Mouse (Mus musculus): ENCODE results near the gene Zfhx3. TPM values are rescaled to one million over a fixed set of nuclear protein-coding genes. Genes with fewer than 3 reads are reported as not detected.

Gene Zfhx3
- polyA plus RNA-seq, 1 experiment from 2014 or later = 7.4 TPM

DNA sequence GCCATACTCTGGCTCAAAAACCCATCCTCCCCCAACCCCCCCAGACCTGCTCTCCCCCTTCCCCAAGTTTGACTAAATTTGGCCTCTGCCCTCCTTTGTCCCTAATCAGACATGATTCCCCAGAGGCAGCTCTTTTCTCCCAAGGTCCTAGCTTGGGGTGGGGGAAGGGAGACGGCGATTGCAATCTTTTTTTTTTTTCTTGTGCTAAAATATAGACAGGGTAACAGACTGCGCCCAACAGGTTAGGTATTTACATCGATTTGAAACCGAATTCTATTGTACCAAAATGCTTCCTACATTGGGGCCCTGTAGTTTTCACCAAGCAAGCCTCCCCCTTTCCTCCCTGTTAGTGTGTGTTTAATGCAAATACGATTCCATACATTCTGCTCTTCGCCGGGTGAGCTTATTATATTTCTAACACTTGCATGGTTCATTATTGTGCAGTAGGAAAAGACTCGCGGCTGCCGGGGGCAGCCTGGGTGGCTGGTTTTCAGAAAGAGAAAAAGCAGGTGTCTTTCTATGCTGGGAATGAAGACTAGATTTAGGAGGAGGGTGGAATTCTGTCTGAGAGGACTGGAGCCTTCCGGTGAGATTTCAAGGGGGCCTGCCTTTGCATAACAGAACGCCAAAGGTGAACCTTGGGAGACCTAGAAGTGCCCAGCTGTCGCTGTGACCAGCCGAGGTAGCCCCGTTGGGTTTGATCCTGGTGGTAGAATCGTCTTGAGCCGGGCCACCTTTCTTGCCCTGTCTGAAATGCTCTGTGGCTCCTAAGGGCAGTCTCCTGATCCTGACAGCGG is 771.1 kb downstream of the Zfhx3 start:
- peak overlapping the region; percentile 93 for H3K9ac ChIP-seq
- no peaks in the 10 kb centered on the region for H3K27me3 ChIP-seq (replicated peaks)
- peak overlapping the region; percentile 92 for H3K4me2 ChIP-seq
- peaks cover 87% of the 10 kb centered on the region for H3K4me1 ChIP-seq (replicated peaks)
- no peak for ATAC-seq (ENCODE audit: insufficient number of reproducible peaks, low FRiP score)
- no peaks in the 10 kb centered on the region for H3K36me3 ChIP-seq
- H3K4me3 ChIP-seq = peak overlapping the region; percentile 90
- no peaks in the 10 kb centered on the region for H3K9me3 ChIP-seq (replicated peaks)
- 20% methylated on average over 19 of the region's 19 CpGs for WGBS
- H3K27ac ChIP-seq (ENCODE audit: poor library complexity, severe bottlenecking) = peak overlapping the region; percentile 91

DNA sequence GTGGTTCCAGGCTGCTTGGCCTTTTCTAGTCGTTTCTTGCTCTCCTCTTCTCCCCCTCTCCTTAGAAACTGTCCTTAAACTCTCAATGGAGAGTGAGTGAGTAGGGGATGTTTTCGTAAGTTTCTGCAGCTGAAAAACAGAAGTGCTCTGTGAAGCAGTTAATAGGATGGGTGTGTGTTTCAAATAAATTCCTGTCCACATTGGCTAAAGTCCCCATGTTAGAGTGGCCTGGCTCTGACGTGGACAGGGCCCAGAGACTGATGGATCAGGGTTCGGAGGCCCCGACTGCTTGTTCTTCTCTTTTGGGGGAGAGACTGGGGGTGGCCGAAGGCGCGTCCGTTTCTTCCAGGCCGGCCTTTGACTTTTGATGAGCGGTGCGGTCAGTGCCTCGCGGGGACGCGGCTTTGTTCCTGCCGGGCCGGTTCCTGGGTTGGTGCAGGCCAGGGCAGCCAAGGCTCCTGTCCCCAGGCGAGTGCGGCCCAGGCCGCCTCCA is 771.7 kb downstream of the Zfhx3 start:
- Histone ChIP-seq H3K9ac (peak overlapping the region; percentile 93), H3K36me3 (no peaks in the 10 kb centered on the region), H3K4me2 (peak overlapping the region; percentile 92), H3K27me3 (replicated peaks) (no peaks in the 10 kb centered on the region), H3K27ac (ENCODE audit: poor library complexity, severe bottlenecking) (peak overlapping the region; percentile 91), H3K9me3 (replicated peaks) (no peaks in the 10 kb centered on the region), H3K4me1 (replicated peaks) (peaks cover 85% of the 10 kb centered on the region), H3K4me3 (peak overlapping the region; percentile 90)
- peak; percentile 5; the same call in 1 of the 2 replicates for ATAC-seq (ENCODE audit: insufficient number of reproducible peaks, low FRiP score)
- 3% methylated on average over 21 of the region's 21 CpGs for WGBS

- Histone ChIP-seq H3K9ac (peak overlapping the region; percentile 93), H3K4me2 (peak overlapping the region; percentile 92), H3K27ac (ENCODE audit: poor library complexity, severe bottlenecking) (peak overlapping the region; percentile 91), H3K9me3 (replicated peaks) (no peaks in the 10 kb centered on the region), H3K4me1 (replicated peaks) (peaks cover 84% of the 10 kb centered on the region), H3K4me3 (peak overlapping the region; percentile 90), H3K36me3 (no peaks in the 10 kb centered on the region), H3K27me3 (replicated peaks) (no peaks in the 10 kb centered on the region)
- peak; percentile 71 for ATAC-seq (ENCODE audit: insufficient number of reproducible peaks, low FRiP score)
- under 1% methylated on average over 51 of the region's 84 CpGs for WGBS
These were observed 772.4 kb downstream of the Zfhx3 start for GRCm38 (mm10) chr8:108714636-108715415.

DNA sequence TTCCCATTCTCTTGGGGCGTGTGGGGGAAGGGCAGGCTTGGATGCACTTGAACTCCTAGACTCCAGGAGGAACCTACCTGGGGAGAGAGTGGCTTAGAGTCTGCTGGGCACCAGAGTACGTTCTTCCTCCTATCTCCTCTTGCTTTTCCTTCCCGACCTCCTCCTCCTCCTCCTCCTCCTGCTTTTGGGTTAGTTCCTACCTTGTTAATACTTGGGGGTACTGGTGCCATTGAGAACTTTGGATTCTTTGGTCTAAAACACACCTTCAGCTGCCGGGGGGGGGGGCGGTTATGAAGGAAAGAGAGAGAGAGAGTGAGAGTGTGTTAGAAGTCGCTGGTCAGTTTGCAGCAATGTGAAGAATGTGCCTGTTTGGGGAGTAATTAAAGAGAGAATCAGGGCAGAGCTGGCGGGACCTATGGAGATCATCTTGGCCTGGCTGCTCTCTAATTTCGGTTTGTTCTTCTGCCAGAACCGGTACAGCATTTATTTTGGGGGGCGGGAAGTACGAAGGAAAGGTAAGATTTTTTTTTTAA is 773.0 kb downstream of the Zfhx3 start:
- peak overlapping the region; percentile 93 for H3K9ac ChIP-seq
- H3K9me3 ChIP-seq (replicated peaks) = no peaks in the 10 kb centered on the region
- peak overlapping the region; percentile 91 for H3K27ac ChIP-seq (ENCODE audit: poor library complexity, severe bottlenecking)
- peak overlapping the region; percentile 92 for H3K4me2 ChIP-seq
- peak overlapping the region; percentile 90 for H3K4me3 ChIP-seq
- WGBS = 11% methylated on average over 11 of the region's 11 CpGs
- H3K4me1 ChIP-seq (replicated peaks) = peaks cover 86% of the 10 kb centered on the region
- H3K27me3 ChIP-seq (replicated peaks) = no peaks in the 10 kb centered on the region
- ATAC-seq (ENCODE audit: insufficient number of reproducible peaks, low FRiP score) = no peak
- no peaks in the 10 kb centered on the region for H3K36me3 ChIP-seq

- Histone ChIP-seq H3K4me1 (replicated peaks) (peaks cover 84% of the 10 kb centered on the region), H3K36me3 (no peaks in the 10 kb centered on the region), H3K4me2 (peak overlapping the region; percentile 41), H3K27ac (ENCODE audit: poor library complexity, severe bottlenecking) (peak overlapping the region; percentile 5), H3K27me3 (replicated peaks) (no peaks in the 10 kb centered on the region), H3K9me3 (replicated peaks) (no peaks in the 10 kb centered on the region), H3K4me3 (0 out of 2 replicates have a peak overlapping the region, but pooled peaks have one; percentile 4), H3K9ac (no peak overlapping the region)
- ATAC-seq (ENCODE audit: insufficient number of reproducible peaks, low FRiP score) = no peak
- 32% methylated on average over 7 of the region's 7 CpGs for WGBS
These were observed 773.9 kb downstream of the Zfhx3 start for GRCm38 (mm10) chr8:108716291-108716811.

DNA sequence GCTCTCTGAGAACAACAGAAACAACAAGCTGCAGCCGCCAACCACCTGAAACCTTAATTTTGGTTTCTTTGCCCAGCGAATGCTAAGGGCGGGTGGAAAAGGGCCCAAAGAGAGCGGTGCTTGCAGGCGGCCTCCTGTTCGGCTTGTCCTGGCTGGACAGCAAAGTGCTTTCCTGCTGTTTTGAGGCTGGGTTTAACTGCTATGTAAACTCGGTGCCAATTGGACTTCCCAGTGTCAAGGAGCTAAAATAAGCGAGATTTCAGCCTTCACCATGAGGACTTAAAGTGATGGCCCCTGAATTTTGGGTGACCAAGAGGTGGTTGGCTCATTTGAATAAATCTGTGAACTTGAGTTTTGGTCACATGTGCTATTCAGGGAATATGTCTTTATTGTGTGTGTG is 775.1 kb downstream of the Zfhx3 start:
- H3K4me1 ChIP-seq (replicated peaks) = peaks cover 79% of the 10 kb centered on the region

GRCm38 (mm10) chr8:108718031-108718430 is 775.6 kb downstream of the Zfhx3 start:
- H3K4me3 ChIP-seq = no peak overlapping the region
- H3K4me1 ChIP-seq (replicated peaks) = peaks cover 79% of the 10 kb centered on the region
- no peak overlapping the region for H3K9ac ChIP-seq
- no peaks in the 10 kb centered on the region for H3K27me3 ChIP-seq (replicated peaks)
- ATAC-seq (ENCODE audit: insufficient number of reproducible peaks, low FRiP score) = no peak
- H3K36me3 ChIP-seq = no peaks in the 10 kb centered on the region
- H3K9me3 ChIP-seq (replicated peaks) = no peaks in the 10 kb centered on the region
- WGBS = 38% methylated on average over 6 of the region's 6 CpGs
- H3K27ac ChIP-seq (ENCODE audit: poor library complexity, severe bottlenecking) = no peak overlapping the region
- peak overlapping the region; percentile 52 for H3K4me2 ChIP-seq

More for the DNA sequence above, 775.1 kb downstream of the Zfhx3 start:
- Histone ChIP-seq H3K9me3 (replicated peaks) (no peaks in the 10 kb centered on the region), H3K4me3 (no peak overlapping the region), H3K27me3 (replicated peaks) (no peaks in the 10 kb centered on the region), H3K4me2 (peak overlapping the region; percentile 41; the same call in 1 of the 2 replicates), H3K36me3 (no peaks in the 10 kb centered on the region), H3K9ac (no peak overlapping the region), H3K27ac (ENCODE audit: poor library complexity, severe bottlenecking) (no peak overlapping the region)
- WGBS = 51% methylated on average over 8 of the region's 8 CpGs
- ATAC-seq (ENCODE audit: insufficient number of reproducible peaks, low FRiP score) = no peak

DNA sequence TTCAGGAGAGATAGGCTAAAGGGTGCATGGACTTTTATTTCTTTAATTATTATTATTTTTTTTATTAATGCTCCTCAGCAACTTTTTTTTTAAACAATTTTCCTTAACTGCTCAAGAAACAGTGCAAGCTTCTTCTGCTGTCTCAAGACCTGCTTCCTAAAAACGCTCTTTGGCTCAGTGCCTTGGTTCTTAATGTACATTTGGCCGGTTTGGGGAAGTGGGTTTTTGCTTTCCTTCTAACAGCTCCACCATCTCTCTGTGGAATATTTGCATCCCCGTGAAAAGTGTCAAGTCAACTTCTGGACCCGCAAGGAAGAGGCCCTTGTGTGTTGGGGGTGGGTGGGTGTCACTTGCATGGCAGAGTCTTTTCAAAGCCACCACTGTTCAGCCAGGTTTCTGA is 778.4 kb downstream of the Zfhx3 start:
- H3K27ac ChIP-seq (ENCODE audit: poor library complexity, severe bottlenecking) = no peak overlapping the region

GRCm38 (mm10) chr8:108722671-108723513 is 780.4 kb downstream of the Zfhx3 start:
- H3K4me3 ChIP-seq = no peak overlapping the region
- H3K9me3 ChIP-seq (replicated peaks) = no peaks in the 10 kb centered on the region
- no peaks in the 10 kb centered on the region for H3K27me3 ChIP-seq (replicated peaks)
- peak overlapping the region; percentile 42 for H3K27ac ChIP-seq (ENCODE audit: poor library complexity, severe bottlenecking)
- H3K9ac ChIP-seq = no peak overlapping the region
- peak; percentile 57; the same call in 1 of the 2 replicates for ATAC-seq (ENCODE audit: insufficient number of reproducible peaks, low FRiP score)
- peaks cover 84% of the 10 kb centered on the region for H3K4me1 ChIP-seq (replicated peaks)
- WGBS = 25% methylated on average over 8 of the region's 8 CpGs
- H3K4me2 ChIP-seq = no peak overlapping the region
- H3K36me3 ChIP-seq = no peaks in the 10 kb centered on the region

More for the DNA sequence above, 778.4 kb downstream of the Zfhx3 start:
- Histone ChIP-seq H3K9me3 (replicated peaks) (no peaks in the 10 kb centered on the region), H3K27me3 (replicated peaks) (no peaks in the 10 kb centered on the region), H3K36me3 (no peaks in the 10 kb centered on the region), H3K9ac (no peak overlapping the region), H3K4me3 (no peak overlapping the region), H3K4me1 (replicated peaks) (peaks cover 87% of the 10 kb centered on the region), H3K4me2 (no peak overlapping the region)
- WGBS = 68% methylated on average over 4 of the region's 4 CpGs
- no peak for ATAC-seq (ENCODE audit: insufficient number of reproducible peaks, low FRiP score)

GRCm38 (mm10) chr8:108723636-108724035 is 781.2 kb downstream of the Zfhx3 start:
- ATAC-seq (ENCODE audit: insufficient number of reproducible peaks, low FRiP score) = no peak
- Histone ChIP-seq H3K4me1 (replicated peaks) (peaks cover 78% of the 10 kb centered on the region), H3K9me3 (replicated peaks) (no peaks in the 10 kb centered on the region), H3K27me3 (replicated peaks) (no peaks in the 10 kb centered on the region), H3K27ac (ENCODE audit: poor library complexity, severe bottlenecking) (no peak overlapping the region), H3K36me3 (no peaks in the 10 kb centered on the region), H3K4me3 (no peak overlapping the region), H3K4me2 (no peak overlapping the region), H3K9ac (no peak overlapping the region)
- WGBS = 54% methylated on average over 11 of the region's 11 CpGs

All from heart, embryonic 12.5 days (tissue).